In the genomic region with DNA sequence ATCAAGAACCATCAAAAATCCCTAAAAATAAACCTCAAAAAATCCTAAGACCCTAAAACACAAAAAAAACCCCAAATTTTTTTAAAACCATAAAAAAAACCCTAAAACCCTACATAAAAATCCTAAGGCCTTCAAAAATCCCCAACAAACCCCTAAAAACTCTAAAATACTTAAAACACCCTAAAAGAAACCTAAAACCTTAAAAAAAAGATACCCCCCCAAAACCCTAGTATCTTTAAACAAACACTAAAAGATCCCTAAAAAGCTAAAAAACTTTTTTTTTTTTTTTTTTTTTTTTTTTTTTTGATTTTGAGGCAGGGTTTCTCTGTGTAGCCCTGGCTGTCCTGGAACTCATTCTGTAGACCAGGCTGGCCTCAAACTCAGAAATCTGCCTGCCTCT, we compare ENCODE assay signal across 19 mouse cellular contexts.
"Had no signal": no experiment of that assay in that cellular context is flagged by ENCODE, and none has a peak within 500 bp of the region (broad histone marks: within the 10 kb centered on the region; RNA-seq: fewer than 3 reads in every experiment).

No protein-coding gene starts in this region.

- H3K4me2 ChIP-seq: kidney, embryonic 15.5 days; liver, embryonic 13.5 days; lung, embryonic 15.5 days; midbrain, embryonic 11.5 days; midbrain, embryonic 15.5 days; neural tube, embryonic 12.5 days; neural tube, embryonic 15.5 days had no signal

- H3K27me3 ChIP-seq: kidney, embryonic 15.5 days; liver, embryonic 13.5 days; lung, embryonic 15.5 days; megakaryocyte, embryonic 14.5 days; midbrain, embryonic 15.5 days; neural tube, embryonic 12.5 days; neural tube, embryonic 15.5 days had no signal

- H3K36me3 ChIP-seq: kidney, embryonic 15.5 days; lung, embryonic 15.5 days; midbrain, embryonic 15.5 days; neural tube, embryonic 12.5 days; neural tube, embryonic 15.5 days had no signal

- H3K27ac ChIP-seq: kidney, embryonic 15.5 days; liver, embryonic 13.5 days; lung, embryonic 15.5 days; midbrain, embryonic 15.5 days; neural tube, embryonic 12.5 days; neural tube, embryonic 15.5 days; stomach, postnatal 0 days had no signal

- ATAC-seq: midbrain, embryonic 15.5 days had no signal

- H3K9me3 ChIP-seq: kidney, embryonic 15.5 days; liver, embryonic 13.5 days; lung, embryonic 15.5 days; megakaryocyte, embryonic 14.5 days; midbrain, embryonic 15.5 days; neural tube, embryonic 15.5 days had no signal

- H3K4me3 ChIP-seq: kidney, embryonic 15.5 days; liver, embryonic 13.5 days; lung, embryonic 15.5 days; megakaryocyte, embryonic 14.5 days; midbrain, embryonic 15.5 days; neural tube, embryonic 12.5 days; neural tube, embryonic 15.5 days had no signal

- H3K4me1 ChIP-seq: kidney, embryonic 15.5 days; lung, embryonic 15.5 days; midbrain, embryonic 15.5 days; neural tube, embryonic 12.5 days had no signal

- H3K9ac ChIP-seq: kidney, embryonic 15.5 days; liver, embryonic 13.5 days; lung, embryonic 15.5 days; midbrain, embryonic 15.5 days; neural tube, embryonic 12.5 days; neural tube, embryonic 15.5 days had no signal

- DNase-seq: kidney, adult 2 months; kidney, postnatal 10 days; kidney, postnatal 4 days; liver, embryonic 13.5 days; lung, postnatal 10 days; lung, postnatal 36 days; right cerebral cortex, adult 18-20 months; right cerebral cortex, postnatal 14 days; right cerebral cortex, postnatal 4 days; thymus, adult 2 months; thymus, postnatal 14 days had no signal
